Mouse (Mus musculus) spleen, adult 18-20 months (tissue): ENCODE results near the gene Gm3106.
"Not testable (repeated sequence)": the region's sequence is repeated elsewhere in the genome, so short reads cannot be mapped to it uniquely, and the experiment has no call there.

ENCODE experiments used
- DNase-seq, 2 experiments: peaks; one replicate each; pipeline ENCODE4 v3.0.0; 2022; ENCODE audit warnings: mixed read lengths in 2 of 2

Gm3106 gene

GRCm38 (mm10) chr5:94217705-94218104, at the start of gene Gm3106:
Gene Gm3106 (plus strand): TSS chr5:94218005.
- not testable (repeated sequence) for DNase-seq
